Mouse (Mus musculus): Measurements from ENCODE around the gene Smco3.

GRCm38 (mm10) chr6:136816826-136817225 is 18.4 kb downstream of the Smco3 start:
- TF ChIP-seq POLR2A (IDR thresholded peaks at IDR 0.05; ENCODE audit: extremely low read depth, insufficient read depth, low read length) (no peak), CTCF (IDR thresholded peaks at IDR 0.05; ENCODE audit: low read depth, low read length) (no peak)
